Mouse (Mus musculus) G1E (cell line): Measurements from ENCODE around the gene Impad1.

Experiments
- CTCF ChIP-seq: IDR thresholded peaks from 2 replicates; pipeline ENCODE4 v1.5.1; 2012; ENCODE audit warnings: low read depth, low read length, inconsistent platforms, mixed read lengths
- GATA1 ChIP-seq: IDR thresholded peaks from 2 replicates; pipeline ENCODE4 v1.6.1; 2012; ENCODE audit warnings: borderline replicate concordance, low read length, inconsistent platforms, mixed read lengths
- POLR2AphosphoS5 ChIP-seq: IDR thresholded peaks from 2 replicates; pipeline ENCODE4 v1.6.1; 2012; ENCODE audit warnings: low read depth, low read length, inconsistent platforms; ENCODE audit not compliant: insufficient replicate concordance

GRCm38 (mm10) chr4:4717763-4718347 is 75.3 kb downstream of the Impad1 start:
- TF ChIP-seq CTCF: no peak
- TF ChIP-seq GATA1: no peak
- TF ChIP-seq POLR2AphosphoS5: no peak
